Mouse (Mus musculus): ENCODE measurements at regions not wholly inside any gene's neighbourhood (a gene's known extent, or its start where the extent isn't known, plus 50 kb on each side); places are given as distances from the start of the nearest gene placed in this dataset.

GRCm38 (mm10) chr4:124193059-124193721, 275.4 kb upstream of the 4930535I16Rik start:
- Histone ChIP-seq H3K36me3 (no peaks in the 10 kb centered on the region), H3K4me3 (no peak overlapping the region), H3K9ac (no peak overlapping the region), H3K27ac (no peak overlapping the region), H3K27me3 (peaks cover 72% of the 10 kb centered on the region), H3K4me2 (no peak overlapping the region), H3K4me1 (replicated peaks) (no peaks in the 10 kb centered on the region), H3K9me3 (replicated peaks) (no peaks in the 10 kb centered on the region)
- ATAC-seq (replicated peaks; ENCODE audit: insufficient number of reproducible peaks, insufficient read depth, low FRiP score, low read depth), result no peak
- WGBS, result 78% methylated on average over 15 of the region's 15 CpGs

DNA sequence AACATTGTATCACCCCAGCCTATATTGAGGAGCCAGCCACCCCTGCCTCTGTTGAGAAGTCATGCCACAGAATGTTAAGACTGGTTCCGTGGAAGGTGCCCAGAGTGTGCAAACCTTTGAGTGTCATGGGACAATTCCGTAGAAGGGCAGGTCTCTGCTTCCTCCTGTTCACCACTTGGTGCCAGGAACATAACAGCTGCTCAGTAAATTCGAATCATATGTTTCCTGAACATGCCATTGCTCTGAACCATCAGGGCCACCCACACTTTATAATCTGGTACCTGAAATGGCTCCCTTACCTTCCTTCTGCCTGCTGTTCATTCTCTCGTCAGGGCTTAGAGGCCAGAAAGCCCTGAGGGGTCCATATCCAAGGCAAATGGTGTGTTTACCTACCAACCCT, 273.0 kb upstream of the 4930535I16Rik start:
- no peak overlapping the region for H3K4me2 ChIP-seq
- WGBS, result 69% methylated on average over 4 of the region's 4 CpGs
- H3K27ac ChIP-seq, result no peak overlapping the region
- no peak overlapping the region for H3K9ac ChIP-seq
- peaks cover 59% of the 10 kb centered on the region for H3K27me3 ChIP-seq
- H3K4me1 ChIP-seq (replicated peaks), result no peaks in the 10 kb centered on the region
- no peak for ATAC-seq (replicated peaks; ENCODE audit: insufficient number of reproducible peaks, insufficient read depth, low FRiP score, low read depth)
- no peaks in the 10 kb centered on the region for H3K9me3 ChIP-seq (replicated peaks)
- H3K36me3 ChIP-seq, result no peaks in the 10 kb centered on the region
- no peak overlapping the region for H3K4me3 ChIP-seq

- H3K4me1 ChIP-seq (replicated peaks), result no peaks in the 10 kb centered on the region
- H3K36me3 ChIP-seq, result no peaks in the 10 kb centered on the region
- H3K27me3 ChIP-seq, result peaks cover 56% of the 10 kb centered on the region
- no peak overlapping the region for H3K4me3 ChIP-seq
- 65% methylated on average over 13 of the region's 13 CpGs for WGBS
- no peak overlapping the region for H3K4me2 ChIP-seq
- no peaks in the 10 kb centered on the region for H3K9me3 ChIP-seq (replicated peaks)
- H3K27ac ChIP-seq, result no peak overlapping the region
- H3K9ac ChIP-seq, result no peak overlapping the region
- ATAC-seq (replicated peaks; ENCODE audit: insufficient number of reproducible peaks, insufficient read depth, low FRiP score, low read depth), result no peak
These were observed 272.2 kb upstream of the 4930535I16Rik start for GRCm38 (mm10) chr4:124189993-124190385.

DNA sequence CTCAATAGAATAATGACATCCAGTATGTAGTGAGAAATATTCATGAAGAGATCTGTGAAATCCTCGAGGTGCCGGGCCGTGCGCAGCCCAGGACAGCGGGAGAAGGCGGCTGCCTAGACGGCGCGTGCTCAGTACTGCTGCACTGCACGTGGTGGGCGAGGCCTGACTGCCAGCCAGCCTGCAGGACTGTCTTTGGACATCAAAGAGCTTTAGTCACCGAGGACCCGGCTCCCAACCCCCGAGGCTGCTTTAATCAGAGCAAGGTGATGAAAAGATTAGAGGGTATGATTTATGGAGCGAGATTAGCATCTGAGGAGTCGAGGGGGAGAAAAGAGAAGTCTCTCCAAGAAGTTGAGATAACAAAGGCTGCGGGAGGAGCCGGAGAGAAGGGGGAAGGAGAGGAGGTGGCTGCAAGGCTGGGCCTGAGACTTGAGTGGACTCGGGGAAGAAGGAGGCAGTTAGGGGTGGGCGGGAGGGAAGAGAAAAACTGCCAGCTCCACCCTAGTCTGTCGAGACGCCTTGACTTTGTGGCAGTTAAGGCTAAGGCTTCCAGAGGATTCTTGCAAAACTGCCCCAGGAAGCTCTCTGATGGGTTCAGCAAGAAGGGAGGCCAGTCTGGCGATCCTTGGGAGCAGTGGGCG, 271.6 kb upstream of the 4930535I16Rik start:
- no peak overlapping the region for H3K27ac ChIP-seq
- no peaks in the 10 kb centered on the region for H3K36me3 ChIP-seq
- H3K27me3 ChIP-seq, result peaks cover 51% of the 10 kb centered on the region
- no peaks in the 10 kb centered on the region for H3K9me3 ChIP-seq (replicated peaks)
- H3K4me1 ChIP-seq (replicated peaks), result no peaks in the 10 kb centered on the region
- H3K4me3 ChIP-seq, result no peak overlapping the region
- no peak overlapping the region for H3K9ac ChIP-seq
- WGBS, result 13% methylated on average over 24 of the region's 24 CpGs
- no peak for ATAC-seq (replicated peaks; ENCODE audit: insufficient number of reproducible peaks, insufficient read depth, low FRiP score, low read depth)
- no peak overlapping the region for H3K4me2 ChIP-seq

GRCm38 (mm10) chr4:124187108-124187507, 269.3 kb upstream of the 4930535I16Rik start:
- H3K27ac ChIP-seq, result no peak overlapping the region
- WGBS, result 72% methylated on average over 4 of the region's 4 CpGs
- H3K9ac ChIP-seq, result no peak overlapping the region
- no peak for ATAC-seq (replicated peaks; ENCODE audit: insufficient number of reproducible peaks, insufficient read depth, low FRiP score, low read depth)
- no peaks in the 10 kb centered on the region for H3K9me3 ChIP-seq (replicated peaks)
- H3K27me3 ChIP-seq, result peaks cover 48% of the 10 kb centered on the region
- no peaks in the 10 kb centered on the region for H3K36me3 ChIP-seq
- H3K4me2 ChIP-seq, result no peak overlapping the region
- H3K4me3 ChIP-seq, result no peak overlapping the region
- no peaks in the 10 kb centered on the region for H3K4me1 ChIP-seq (replicated peaks)

DNA sequence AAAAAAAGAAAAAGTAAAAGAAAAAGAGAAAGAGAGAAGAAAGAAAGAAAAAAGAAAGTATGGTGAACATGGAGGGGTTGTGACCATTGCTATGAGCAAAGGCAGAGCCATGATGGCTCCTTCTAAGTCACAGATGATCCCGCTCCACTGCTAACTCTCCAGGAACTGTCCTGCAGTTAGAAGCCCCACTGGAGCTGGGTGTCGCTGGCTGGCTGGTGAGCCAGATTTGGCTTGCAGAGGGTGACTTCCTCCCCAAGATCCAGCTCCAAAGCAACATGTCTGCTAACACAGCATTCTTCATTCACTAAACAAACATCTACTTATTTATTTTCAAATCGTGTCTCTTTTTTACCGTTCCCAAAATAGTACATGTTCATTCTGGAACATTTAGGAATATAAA, 263.5 kb upstream of the 4930535I16Rik start:
- H3K4me1 ChIP-seq (replicated peaks), result peaks cover 8% of the 10 kb centered on the region
- 64% methylated on average over 4 of the region's 4 CpGs for WGBS
- ATAC-seq (replicated peaks; ENCODE audit: insufficient number of reproducible peaks, insufficient read depth, low FRiP score, low read depth), result no peak
- no peaks in the 10 kb centered on the region for H3K9me3 ChIP-seq (replicated peaks)
- no peak overlapping the region for H3K4me3 ChIP-seq
- H3K27me3 ChIP-seq, result peaks cover 56% of the 10 kb centered on the region
- H3K27ac ChIP-seq, result no peak overlapping the region
- H3K4me2 ChIP-seq, result no peak overlapping the region
- no peak overlapping the region for H3K9ac ChIP-seq
- no peaks in the 10 kb centered on the region for H3K36me3 ChIP-seq

- WGBS, result under 1% methylated on average over 50 of the region's 50 CpGs
- peaks cover 57% of the 10 kb centered on the region for H3K27me3 ChIP-seq
- H3K9me3 ChIP-seq (replicated peaks), result no peaks in the 10 kb centered on the region
- peak overlapping the region; percentile 87 for H3K4me2 ChIP-seq
- no peak overlapping the region for H3K27ac ChIP-seq
- H3K9ac ChIP-seq, result peak overlapping the region; percentile 42; the same call in 1 of the 2 replicates
- peak overlapping the region; percentile 46 for H3K4me3 ChIP-seq
- ATAC-seq (replicated peaks; ENCODE audit: insufficient number of reproducible peaks, insufficient read depth, low FRiP score, low read depth), result no peak
- H3K36me3 ChIP-seq, result no peaks in the 10 kb centered on the region
- H3K4me1 ChIP-seq (replicated peaks), result peaks cover 8% of the 10 kb centered on the region
These were observed 260.7 kb upstream of the 4930535I16Rik start for GRCm38 (mm10) chr4:124178401-124179018.

DNA sequence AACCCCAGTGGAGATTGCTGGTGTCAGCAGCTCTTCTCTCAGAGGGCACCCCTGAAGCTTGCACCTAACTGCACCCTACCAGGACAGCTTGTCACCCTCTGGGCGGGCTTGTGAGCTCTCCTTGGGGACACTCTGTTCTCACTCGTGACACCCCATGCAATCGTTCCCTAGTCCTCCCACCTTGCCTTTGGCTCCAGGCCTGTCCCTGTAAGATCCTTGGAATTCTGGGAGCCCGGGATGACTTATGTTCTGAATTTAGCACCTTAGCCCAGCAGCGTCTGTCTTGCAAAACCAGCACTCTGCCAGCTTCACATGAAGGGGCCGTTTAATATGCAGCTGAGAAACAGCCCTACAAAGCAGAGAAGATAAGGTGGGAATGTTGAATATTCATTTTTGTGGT, 257.7 kb upstream of the 4930535I16Rik start:
- Histone ChIP-seq H3K27ac (no peak overlapping the region), H3K9me3 (replicated peaks) (no peaks in the 10 kb centered on the region), H3K9ac (no peak overlapping the region), H3K4me1 (replicated peaks) (peaks cover 8% of the 10 kb centered on the region), H3K36me3 (no peaks in the 10 kb centered on the region), H3K4me2 (no peak overlapping the region), H3K4me3 (no peak overlapping the region), H3K27me3 (peaks cover 43% of the 10 kb centered on the region)
- no peak for ATAC-seq (replicated peaks; ENCODE audit: insufficient number of reproducible peaks, insufficient read depth, low FRiP score, low read depth)
- WGBS, result 25% methylated on average over 6 of the region's 6 CpGs

DNA sequence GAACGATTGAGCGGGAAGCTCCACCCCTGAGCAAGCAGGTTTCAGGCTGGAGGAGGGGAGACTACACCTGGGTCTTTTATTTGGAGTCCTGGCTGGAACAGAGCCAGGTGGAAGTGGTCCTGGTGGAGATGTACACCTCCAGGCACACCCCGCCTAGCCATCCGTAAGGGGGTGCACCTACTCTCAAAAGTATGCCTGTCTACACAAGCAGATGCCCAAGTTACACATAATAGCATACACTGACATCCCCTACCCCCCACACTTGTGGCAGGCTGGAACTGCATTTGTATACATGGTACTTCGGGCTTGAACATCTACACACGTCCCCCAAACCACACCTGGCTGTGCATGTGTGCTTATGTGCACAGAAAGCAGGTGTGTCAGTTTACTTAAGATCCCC, 236.8 kb upstream of the 4930535I16Rik start:
- Histone ChIP-seq H3K4me3 (no peak overlapping the region), H3K9ac (no peak overlapping the region), H3K27ac (no peak overlapping the region), H3K36me3 (no peaks in the 10 kb centered on the region), H3K9me3 (replicated peaks) (no peaks in the 10 kb centered on the region), H3K4me2 (no peak overlapping the region), H3K27me3 (peaks cover 23% of the 10 kb centered on the region), H3K4me1 (replicated peaks) (no peaks in the 10 kb centered on the region)
- WGBS, result 81% methylated on average over 6 of the region's 6 CpGs
- no peak for ATAC-seq (replicated peaks; ENCODE audit: insufficient number of reproducible peaks, insufficient read depth, low FRiP score, low read depth)

- Histone ChIP-seq H3K4me3 (0 out of 2 replicates have a peak overlapping the region, but pooled peaks have one; percentile 11), H3K36me3 (no peaks in the 10 kb centered on the region), H3K9ac (no peak overlapping the region), H3K27ac (no peak overlapping the region), H3K4me1 (replicated peaks) (peaks cover 5% of the 10 kb centered on the region; the same call in 1 of the 2 replicates), H3K4me2 (peak overlapping the region; percentile 48), H3K27me3 (peaks cover 37% of the 10 kb centered on the region), H3K9me3 (replicated peaks) (no peaks in the 10 kb centered on the region)
- no peak for ATAC-seq (replicated peaks; ENCODE audit: insufficient number of reproducible peaks, insufficient read depth, low FRiP score, low read depth)
- WGBS, result 9% methylated on average over 16 of the region's 16 CpGs
These were observed 232.1 kb upstream of the 4930535I16Rik start for GRCm38 (mm10) chr4:124149771-124150451.

- Histone ChIP-seq H3K4me2 (no peak overlapping the region), H3K27me3 (peaks cover 43% of the 10 kb centered on the region), H3K9me3 (replicated peaks) (no peaks in the 10 kb centered on the region), H3K9ac (no peak overlapping the region), H3K4me1 (replicated peaks) (peaks cover 5% of the 10 kb centered on the region; the same call in 1 of the 2 replicates), H3K36me3 (no peaks in the 10 kb centered on the region), H3K4me3 (no peak overlapping the region), H3K27ac (no peak overlapping the region)
- 79% methylated on average over 3 of the region's 3 CpGs for WGBS
- ATAC-seq (replicated peaks; ENCODE audit: insufficient number of reproducible peaks, insufficient read depth, low FRiP score, low read depth), result no peak
These were observed 231.2 kb upstream of the 4930535I16Rik start for GRCm38 (mm10) chr4:124149037-124149436.
